Mouse (Mus musculus) frontal cortex, adult 2 months (tissue): Measurements from ENCODE around the gene Gm13283. TPM values are rescaled to one million over a fixed set of nuclear protein-coding genes. Genes with fewer than 3 reads are reported as not detected.

ENCODE experiments used
- polyA plus RNA-seq: library from polyadenylated mRNA; depleted of rRNA; stranded (reverse); fragments of >200 nt; gene quantifications from 2 replicates; pipeline ENCODE4 v1.2.3, GENCODE M21; 2012; rRNA removed

Gene Gm13283
- polyA plus RNA-seq, 1 experiment: not detected

Other genes starting within 250 kb of the Gm13283 start
- gene Ifnb1, start 237.3 kb upstream of the Gm13283 start, polyA plus RNA-seq: not detected in 2 replicates
- not detected in 2 replicates for gene Ifna15, start 201.9 kb upstream of the Gm13283 start, polyA plus RNA-seq
- gene Ifna14, start 188.3 kb upstream of the Gm13283 start, polyA plus RNA-seq: not detected in 2 replicates
- gene Ifna9, start 167.7 kb upstream of the Gm13283 start, polyA plus RNA-seq: not detected in 2 replicates
- gene Ifna12, start 156.7 kb upstream of the Gm13283 start, polyA plus RNA-seq: not detected in 2 replicates
- gene C87499, start 125.7 kb upstream of the Gm13283 start, polyA plus RNA-seq: not detected in 2 replicates
- gene Ifna13, start 115.7 kb upstream of the Gm13283 start, polyA plus RNA-seq: not detected in 2 replicates
- not detected in 2 replicates for gene Ifna16, start 83.2 kb upstream of the Gm13283 start, polyA plus RNA-seq
- not detected in 2 replicates for gene Ifna2, start 76.2 kb upstream of the Gm13283 start, polyA plus RNA-seq
- gene Ifnab, start 68.8 kb upstream of the Gm13283 start, polyA plus RNA-seq: not detected in 2 replicates
- 0.80 and 1.0 TPM in 2 replicates for gene Gm26566, start 38.3 kb upstream of the Gm13283 start, polyA plus RNA-seq
- 43.0 and 47.0 TPM in 2 replicates for gene Klhl9, start 37.7 kb upstream of the Gm13283 start, polyA plus RNA-seq
- not detected in 2 replicates for gene Gm13271, start 5.3 kb upstream of the Gm13283 start, polyA plus RNA-seq
- gene Gm13290, start 13.7 kb downstream of the Gm13283 start, polyA plus RNA-seq: not detected in 2 replicates
- gene Gm13289, start 16.8 kb downstream of the Gm13283 start, polyA plus RNA-seq: not detected in 2 replicates
- not detected in 2 replicates for gene Gm13272, start 19.7 kb downstream of the Gm13283 start, polyA plus RNA-seq
- gene Ifnz, start 22.0 kb downstream of the Gm13283 start, polyA plus RNA-seq: not detected in 2 replicates
- not detected in 2 replicates for gene Gm13276, start 25.6 kb downstream of the Gm13283 start, polyA plus RNA-seq
- gene Gm13277, start 28.5 kb downstream of the Gm13283 start, polyA plus RNA-seq: not detected in 2 replicates
- gene Gm13278, start 31.4 kb downstream of the Gm13283 start, polyA plus RNA-seq: not detected in 2 replicates
- not detected in 2 replicates for gene Gm13275, start 34.4 kb downstream of the Gm13283 start, polyA plus RNA-seq
- not detected in 2 replicates for gene Gm13279, start 37.3 kb downstream of the Gm13283 start, polyA plus RNA-seq
- gene Gm13285, start 39.5 kb downstream of the Gm13283 start, polyA plus RNA-seq: not detected in 2 replicates
- gene Gm13287, start 43.1 kb downstream of the Gm13283 start, polyA plus RNA-seq: not detected in 2 replicates
- gene Gm13288, start 45.4 kb downstream of the Gm13283 start, polyA plus RNA-seq: not detected in 2 replicates
- gene Ifna7, start 56.1 kb downstream of the Gm13283 start, polyA plus RNA-seq: not detected in 2 replicates
- gene Ifna11, start 59.8 kb downstream of the Gm13283 start, polyA plus RNA-seq: not detected in 2 replicates
- not detected in 2 replicates for gene Ifna6, start 67.3 kb downstream of the Gm13283 start, polyA plus RNA-seq
- not detected in 2 replicates for gene Ifna5, start 75.4 kb downstream of the Gm13283 start, polyA plus RNA-seq
- not detected in 2 replicates for gene Ifna4, start 81.7 kb downstream of the Gm13283 start, polyA plus RNA-seq
- gene Ifna1, start 90.0 kb downstream of the Gm13283 start, polyA plus RNA-seq: not detected in 2 replicates
- gene Ifne, start 120.1 kb downstream of the Gm13283 start, polyA plus RNA-seq: not detected in 2 replicates